Mouse (Mus musculus) midbrain, embryonic 10.5 days (tissue): ENCODE results near the gene Eps8l2. TPM values are rescaled to one million over a fixed set of nuclear protein-coding genes. Genes with fewer than 3 reads are reported as not detected.

Experiments
- DNase-seq: peaks from one replicate; pipeline ENCODE4 v3.0.0-alpha.2; 2017; ENCODE audit warnings: low spot score
- H3K27ac ChIP-seq: fragments of 300-500 bp; sonication (generic); replicated peaks from 2 replicates; pipeline ENCODE4 v1.5.1; 2016; ENCODE audit warnings: mild to moderate bottlenecking
- H3K27me3 ChIP-seq: fragments of 300-500 bp; sonication (generic); 2 replicates; pipeline ENCODE4 v1.6.1; 2016; ENCODE audit warnings: low read depth, mild to moderate bottlenecking; ENCODE audit not compliant: poor library complexity, severe bottlenecking
- H3K36me3 ChIP-seq: fragments of 300-500 bp; sonication (generic); 2 replicates; pipeline ENCODE4 v1.6.1; 2016; ENCODE audit warnings: mild to moderate bottlenecking, moderate library complexity
- H3K4me1 ChIP-seq: fragments of 300-500 bp; sonication (generic); 2 replicates; pipeline ENCODE4 v1.6.1; 2016
- H3K4me3 ChIP-seq: fragments of 300-500 bp; sonication (generic); 2 replicates; pipeline ENCODE4 v1.5.1; 2016; ENCODE audit warnings: mild to moderate bottlenecking, moderate library complexity
- H3K9me3 ChIP-seq: fragments of 300-500 bp; sonication (generic); replicated peaks from 2 replicates; pipeline ENCODE4 v1.6.1; 2016; ENCODE audit warnings: mild to moderate bottlenecking
- WGBS: fragments of 180-500 bp; shearing (Covaris S2); methylation state at CpG from one replicate; pipeline ENCODE4 v1.1.7; 2016; 5-methylcytosine and 5-hydroxymethylcytosine counted together
- polyA plus RNA-seq: library from polyadenylated mRNA; unstranded; fragments of >200 nt; fragmentation: Nextera tagmentation; extraction: Ambion mirVana; gene quantifications from 2 replicates; pipeline ENCODE4 v1.2.1, GENCODE M21; 2016

The Eps8l2 gene
- polyA plus RNA-seq, 1 experiment from 2014 or later = 3.8 TPM

DNA sequence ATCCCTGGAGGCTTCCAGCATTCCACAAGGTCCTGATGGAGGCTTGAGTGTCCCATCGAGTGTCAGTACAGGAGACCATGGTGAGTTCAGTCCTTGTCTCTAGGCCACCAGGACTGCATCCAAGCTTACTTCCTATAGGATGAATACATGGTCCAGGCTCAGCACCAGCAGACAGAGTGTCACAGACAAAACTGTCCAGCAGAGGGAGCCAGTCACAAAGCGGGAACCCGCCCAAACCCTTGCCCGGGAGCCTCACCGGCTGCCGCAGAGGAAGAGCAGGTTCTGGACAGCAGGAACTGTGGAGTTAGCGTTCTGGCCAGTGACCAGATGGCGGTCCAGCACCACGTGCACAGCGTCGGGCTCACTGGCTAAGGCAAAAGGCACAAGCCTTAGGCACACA, 70.2 kb downstream of the Eps8l2 start:
- peak; percentile 87 for DNase-seq
- peaks cover 16% of the 10 kb centered on the region for H3K4me1 ChIP-seq
- H3K9me3 ChIP-seq = no peaks in the 10 kb centered on the region
- no peaks in the 10 kb centered on the region for H3K27me3 ChIP-seq
- peak overlapping the region; percentile 69 for H3K27ac ChIP-seq
- peak overlapping the region; percentile 22; the same call in 1 of the 2 replicates for H3K4me3 ChIP-seq
- peaks cover 45% of the 10 kb centered on the region for H3K36me3 ChIP-seq
- WGBS = 14% methylated on average over 11 of the region's 11 CpGs

DNA sequence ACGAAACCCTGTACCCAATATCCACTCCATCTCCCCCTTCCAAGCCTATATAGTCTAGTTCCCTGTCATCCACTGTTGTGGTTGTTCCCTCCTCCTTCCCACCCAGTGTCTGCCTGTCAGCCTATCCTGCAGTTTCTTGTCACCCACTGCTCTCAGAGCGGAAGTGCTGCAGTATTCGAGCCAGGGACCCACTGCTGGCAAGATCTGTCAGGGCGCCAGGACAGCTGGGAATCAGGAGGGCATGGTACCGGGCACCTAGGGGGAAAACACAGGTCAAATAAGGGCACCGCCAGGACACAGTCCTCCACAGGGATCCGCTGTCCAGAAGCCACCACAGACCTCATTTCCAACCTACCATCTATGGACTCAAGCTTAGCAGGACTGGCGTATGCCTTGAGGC, 72.0 kb downstream of the Eps8l2 start:
- Histone ChIP-seq H3K4me1 (peaks cover 26% of the 10 kb centered on the region), H3K36me3 (peaks cover 38% of the 10 kb centered on the region), H3K27me3 (no peaks in the 10 kb centered on the region), H3K4me3 (no peak overlapping the region), H3K9me3 (no peaks in the 10 kb centered on the region), H3K27ac (no peak overlapping the region)
- 93% methylated on average over 8 of the region's 8 CpGs for WGBS
- no peak for DNase-seq

DNA sequence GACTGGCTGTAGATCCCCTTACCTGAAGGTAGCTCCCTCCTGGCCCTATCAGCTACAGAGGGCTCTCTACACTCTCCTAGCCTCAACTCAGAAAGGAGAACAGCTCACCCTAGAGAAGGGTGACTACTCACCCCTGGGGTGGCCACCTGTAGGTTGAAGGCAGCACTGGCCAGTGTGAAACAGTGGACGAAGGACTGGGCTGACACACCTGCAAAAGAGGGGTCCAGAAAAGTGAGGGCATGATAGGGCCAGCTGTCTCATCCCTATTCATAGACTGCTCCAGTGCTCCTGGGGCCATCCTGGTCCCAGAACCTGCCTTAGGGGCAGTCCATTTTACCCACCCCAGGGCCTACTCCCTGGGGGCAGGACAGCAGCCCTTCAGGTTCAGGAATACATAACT, 73.0 kb downstream of the Eps8l2 start:
- H3K36me3 ChIP-seq = peaks cover 38% of the 10 kb centered on the region
- H3K27me3 ChIP-seq = no peaks in the 10 kb centered on the region
- peaks cover 26% of the 10 kb centered on the region for H3K4me1 ChIP-seq
- no peak for DNase-seq
- no peak overlapping the region for H3K4me3 ChIP-seq
- no peak overlapping the region for H3K27ac ChIP-seq
- H3K9me3 ChIP-seq = no peaks in the 10 kb centered on the region
- 90% methylated on average over 1 of the region's 1 CpGs for WGBS

Other genes with a start within 250 kb of the Eps8l2 start
- gene Sigirr, start 238.3 kb upstream of the Eps8l2 start, polyA plus RNA-seq = 2.3 and 2.5 TPM in 2 replicates
- 0.07 and 0.16 TPM in 2 replicates for gene Ano9, start 221.1 kb upstream of the Eps8l2 start, polyA plus RNA-seq
- gene Ptdss2, start 216.5 kb upstream of the Eps8l2 start, polyA plus RNA-seq = 86.5 and 94.7 TPM in 2 replicates
- gene Rnh1, start 166.0 kb upstream of the Eps8l2 start, polyA plus RNA-seq = 64.5 and 66.6 TPM in 2 replicates
- 84.2 and 87.5 TPM in 2 replicates for gene Hras, start 144.9 kb upstream of the Eps8l2 start, polyA plus RNA-seq
- gene Lrrc56, start 144.7 kb upstream of the Eps8l2 start, polyA plus RNA-seq = 14.4 and 14.6 TPM in 2 replicates
- gene Lmntd2, start 124.8 kb upstream of the Eps8l2 start, polyA plus RNA-seq = 3.8 and 5.1 TPM in 2 replicates
- gene Rassf7, start 123.0 kb upstream of the Eps8l2 start, polyA plus RNA-seq = 55.6 and 57.2 TPM in 2 replicates
- gene Phrf1, start 110.1 kb upstream of the Eps8l2 start, polyA plus RNA-seq = 114 and 125 TPM in 2 replicates
- 0.58 and 1.4 TPM in 2 replicates for gene Irf7, start 72.4 kb upstream of the Eps8l2 start, polyA plus RNA-seq
- not detected in 2 replicates for gene Cdhr5, start 62.1 kb upstream of the Eps8l2 start, polyA plus RNA-seq
- gene Sct, start 59.7 kb upstream of the Eps8l2 start, polyA plus RNA-seq = 0.79 and 2.4 TPM in 2 replicates
- gene Drd4, start 46.9 kb upstream of the Eps8l2 start, polyA plus RNA-seq = 0.32 and 0.62 TPM in 2 replicates
- gene Deaf1, start 11.2 kb upstream of the Eps8l2 start, polyA plus RNA-seq = 57.4 and 67.2 TPM in 2 replicates
- 52.2 and 58.1 TPM in 2 replicates for gene Tmem80, start 11.1 kb upstream of the Eps8l2 start, polyA plus RNA-seq
- 339 and 342 TPM in 2 replicates for gene Taldo1, start 53.3 kb downstream of the Eps8l2 start, polyA plus RNA-seq
- gene Gatd1, start 75.3 kb downstream of the Eps8l2 start, polyA plus RNA-seq = 45.1 and 47.0 TPM in 2 replicates
- 8.9 and 15.1 TPM in 2 replicates for gene Cend1, start 90.6 kb downstream of the Eps8l2 start, polyA plus RNA-seq
- 43.7 and 48.4 TPM in 2 replicates for gene Slc25a22, start 99.0 kb downstream of the Eps8l2 start, polyA plus RNA-seq
- gene Pidd1, start 105.1 kb downstream of the Eps8l2 start, polyA plus RNA-seq = 18.8 and 20.9 TPM in 2 replicates
- gene Rplp2, start 108.5 kb downstream of the Eps8l2 start, polyA plus RNA-seq = 905 and 1,135 TPM in 2 replicates
- 15.2 and 17.5 TPM in 2 replicates for gene Pnpla2, start 116.3 kb downstream of the Eps8l2 start, polyA plus RNA-seq
- 4.1 and 6.9 TPM in 2 replicates for gene Cracr2b, start 122.2 kb downstream of the Eps8l2 start, polyA plus RNA-seq
- 17.3 and 17.6 TPM in 2 replicates for gene Cd151, start 128.5 kb downstream of the Eps8l2 start, polyA plus RNA-seq
- 82.1 and 85.0 TPM in 2 replicates for gene Polr2l, start 136.3 kb downstream of the Eps8l2 start, polyA plus RNA-seq
- gene Tspan4, start 136.4 kb downstream of the Eps8l2 start, polyA plus RNA-seq = 33.3 and 38.7 TPM in 2 replicates
- gene Chid1, start 201.0 kb downstream of the Eps8l2 start, polyA plus RNA-seq = 25.0 and 29.4 TPM in 2 replicates
- 104 and 112 TPM in 2 replicates for gene Ap2a2, start 223.3 kb downstream of the Eps8l2 start, polyA plus RNA-seq